Mouse (Mus musculus): ENCODE measurements at regions not wholly inside any gene's neighbourhood (a gene's known extent, or its start where the extent isn't known, plus 50 kb on each side); places are given as distances from the start of the nearest gene placed in this dataset.

GRCm38 (mm10) chr4:71560656-71561055 lies 197.1 kb downstream of the Gm11232 start:
- no peak for TF ChIP-seq CTCF (IDR thresholded peaks at IDR 0.05; ENCODE audit: control insufficient read depth, insufficient read depth, low read length)
- TF ChIP-seq POLR2A (IDR thresholded peaks at IDR 0.05; ENCODE audit: borderline replicate concordance, control insufficient read depth, low read depth, low read length): no peak

Data from bone marrow, adult 2 months (tissue).